Mouse (Mus musculus) erythroblast, embryonic 14.5 days (primary cell): Measurements from ENCODE around the gene Vkorc1l1. TPM values are rescaled to one million over a fixed set of nuclear protein-coding genes. Genes with fewer than 3 reads are reported as not detected.
A peak's percentile ranks its signal among the peaks of the same experiment; 100 is the strongest.

Source experiments
- H3K27me3 ChIP-seq: 2 replicates; pipeline ENCODE4 v1.6.1; 2012; ENCODE audit warnings: inconsistent platforms; ENCODE audit not compliant: control insufficient read depth
- H3K36me3 ChIP-seq: 2 replicates; pipeline ENCODE4 v1.6.1; 2012; ENCODE audit warnings: mild to moderate bottlenecking, inconsistent platforms; ENCODE audit not compliant: control insufficient read depth
- H3K4me1 ChIP-seq: 2 replicates; pipeline ENCODE4 v1.6.1; 2012; ENCODE audit warnings: inconsistent platforms; ENCODE audit not compliant: control insufficient read depth
- H3K4me3 ChIP-seq: replicated peaks from 2 replicates; pipeline ENCODE3; 2012; ENCODE audit warnings: moderate library complexity, mild to moderate bottlenecking, inconsistent platforms
- H3K9me3 ChIP-seq: 2 replicates; pipeline ENCODE4 v1.6.1; 2012; ENCODE audit warnings: low read length, inconsistent platforms, mixed read lengths; ENCODE audit not compliant: control insufficient read depth
- GATA1 ChIP-seq: IDR thresholded peaks from 2 replicates; pipeline ENCODE4 v1.6.1; 2012; ENCODE audit warnings: low read length, inconsistent platforms, mixed read lengths
- TAL1 ChIP-seq: IDR thresholded peaks from 3 replicates; pipeline ENCODE4 v1.6.1; 2012; ENCODE audit warnings: low read length, inconsistent platforms, mixed read lengths
- polyA plus RNA-seq: library from polyadenylated mRNA; stranded (reverse); fragments of >175 nt; gene quantifications from 2 replicates; pipeline ENCODE4 v1.2.3, GENCODE M21; 2012

The Vkorc1l1 gene
- polyA plus RNA-seq, 1 experiment = 1.9 TPM

- H3K4me1 ChIP-seq = peaks cover 6% of the 10 kb centered on the region
- no peaks in the 10 kb centered on the region; the same call in 1 of the 2 replicates for H3K27me3 ChIP-seq
- peaks cover 27% of the 10 kb centered on the region for H3K36me3 ChIP-seq
These were observed 68.0 kb downstream of the Vkorc1l1 start for GRCm38 (mm10) chr5:130009784-130010183.

DNA sequence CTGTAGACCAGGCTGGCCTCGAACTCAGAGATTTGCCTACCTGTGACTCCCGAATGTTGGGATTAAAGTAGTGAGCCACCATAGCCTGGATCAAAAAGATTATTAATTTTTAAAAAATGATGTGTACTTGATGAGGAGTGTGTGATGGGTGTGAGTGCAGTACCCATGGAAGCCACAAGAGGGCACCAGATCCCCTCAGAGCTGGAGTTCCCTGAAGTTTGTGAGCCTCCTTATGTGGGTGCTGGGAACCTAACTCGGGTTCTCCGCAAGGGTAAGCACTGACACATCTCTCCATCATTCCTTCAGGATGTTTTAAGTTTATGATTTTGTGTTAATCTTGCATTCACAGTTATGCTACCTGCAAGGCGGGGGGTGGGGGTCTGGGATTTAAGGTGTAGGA is 69.2 kb downstream of the Vkorc1l1 start:
- Histone ChIP-seq H3K4me3 (no peak overlapping the region), H3K9me3 (peaks cover 24% of the 10 kb centered on the region), H3K4me1 (peaks cover 8% of the 10 kb centered on the region), H3K27me3 (no peaks in the 10 kb centered on the region; the same call in 1 of the 2 replicates), H3K36me3 (peaks cover 34% of the 10 kb centered on the region)
- no peak for TF ChIP-seq GATA1

More at GRCm38 (mm10) chr5:130009784-130010183, 68.0 kb downstream of the Vkorc1l1 start:
- no peak for TF ChIP-seq TAL1
- no peak for TF ChIP-seq GATA1
- H3K4me3 ChIP-seq = no peak overlapping the region
- H3K9me3 ChIP-seq = peaks cover 23% of the 10 kb centered on the region

GRCm38 (mm10) chr5:130015104-130015503 is 73.3 kb downstream of the Vkorc1l1 start:
- H3K36me3 ChIP-seq = peaks cover 50% of the 10 kb centered on the region
- H3K4me1 ChIP-seq = peaks cover 16% of the 10 kb centered on the region
- no peak for TF ChIP-seq GATA1
- no peak for TF ChIP-seq TAL1
- H3K27me3 ChIP-seq = no peaks in the 10 kb centered on the region; the same call in 1 of the 2 replicates
- no peak overlapping the region for H3K4me3 ChIP-seq
- peaks cover 20% of the 10 kb centered on the region for H3K9me3 ChIP-seq

- Histone ChIP-seq H3K9me3 (peaks cover 2% of the 10 kb centered on the region), H3K4me1 (peaks cover 26% of the 10 kb centered on the region), H3K27me3 (no peaks in the 10 kb centered on the region), H3K4me3 (no peak overlapping the region), H3K36me3 (peaks cover 25% of the 10 kb centered on the region)
- no peak for TF ChIP-seq TAL1
- no peak for TF ChIP-seq GATA1
These were observed 77.7 kb downstream of the Vkorc1l1 start for GRCm38 (mm10) chr5:130019461-130019860.

DNA sequence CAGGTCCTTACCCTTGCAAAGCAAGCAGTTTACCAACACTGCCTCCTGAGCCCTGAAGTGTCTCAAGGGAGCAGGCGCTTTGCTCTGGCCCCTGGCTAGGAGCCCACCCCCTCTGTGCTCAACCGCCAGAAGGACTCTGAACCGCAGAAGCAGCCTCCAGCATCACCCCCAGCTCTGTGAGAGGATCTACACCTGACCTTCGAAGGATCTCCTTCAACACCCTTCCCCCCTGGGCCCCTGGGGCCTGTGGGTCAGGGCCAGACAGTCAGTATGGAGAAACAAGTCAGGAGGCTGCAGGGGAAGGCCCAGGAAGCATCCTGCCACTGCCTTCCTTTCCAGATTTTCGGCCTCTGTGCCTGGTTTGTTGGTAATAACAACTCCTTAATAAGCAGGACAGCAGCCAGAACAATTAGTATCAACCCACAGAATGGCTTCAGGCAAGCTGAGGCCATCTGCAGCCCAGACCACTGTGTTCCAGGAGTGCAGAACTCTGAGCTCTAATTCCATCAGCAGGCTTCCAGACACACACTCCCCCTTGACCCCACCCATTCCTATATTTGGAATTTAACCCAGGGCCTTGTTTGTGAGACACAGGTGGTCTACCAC is 79.7 kb downstream of the Vkorc1l1 start:
- Histone ChIP-seq H3K27me3 (peaks cover 1% of the 10 kb centered on the region; the same call in 1 of the 2 replicates), H3K4me1 (peaks cover 25% of the 10 kb centered on the region), H3K4me3 (no peak overlapping the region), H3K9me3 (no peaks in the 10 kb centered on the region), H3K36me3 (peaks cover 12% of the 10 kb centered on the region)
- no peak for TF ChIP-seq GATA1
- no peak for TF ChIP-seq TAL1

- Histone ChIP-seq H3K36me3 (peaks cover 11% of the 10 kb centered on the region), H3K4me1 (peaks cover 24% of the 10 kb centered on the region), H3K27me3 (peaks cover 7% of the 10 kb centered on the region), H3K9me3 (no peaks in the 10 kb centered on the region), H3K4me3 (no peak overlapping the region)
- no peak for TF ChIP-seq TAL1
- no peak for TF ChIP-seq GATA1
These were observed 80.6 kb downstream of the Vkorc1l1 start for GRCm38 (mm10) chr5:130022366-130022765.

DNA sequence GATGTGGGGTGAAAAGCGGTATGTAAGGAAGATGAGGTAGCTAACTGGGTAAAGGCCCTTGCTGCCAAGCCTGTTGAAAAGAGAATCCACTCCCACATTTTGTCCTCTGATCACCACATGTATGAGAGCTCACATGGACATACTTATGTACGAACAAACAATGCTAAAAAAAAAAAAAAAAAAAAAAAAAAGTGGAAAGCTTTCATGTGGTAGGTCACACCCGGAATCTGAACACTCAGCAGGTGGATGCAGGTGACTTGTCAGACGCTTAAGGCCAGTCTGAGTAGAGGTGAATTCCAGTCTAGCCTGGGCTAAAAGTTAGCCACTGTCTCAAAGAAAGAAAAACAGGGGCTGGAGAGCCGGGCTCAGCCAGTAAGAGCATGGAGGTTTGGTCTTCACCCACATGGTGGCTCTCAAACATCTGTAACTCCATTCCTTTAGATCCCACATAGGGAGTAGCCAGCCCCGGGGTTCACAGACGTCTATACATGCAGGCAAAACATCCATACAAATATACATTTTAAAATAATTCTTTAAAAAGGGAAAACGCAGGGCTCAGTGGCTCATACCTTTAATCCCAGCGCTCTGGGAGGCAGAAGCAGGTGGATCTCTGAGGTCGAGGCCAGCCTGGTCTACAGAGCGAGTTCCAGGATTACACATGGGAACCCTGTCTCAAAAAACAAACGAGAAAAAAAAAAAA is 81.4 kb downstream of the Vkorc1l1 start:
- no peaks in the 10 kb centered on the region for H3K9me3 ChIP-seq
- TF ChIP-seq TAL1 (no peak), GATA1 (no peak)

GRCm38 (mm10) chr5:130023767-130024539 is 82.2 kb downstream of the Vkorc1l1 start:
- Histone ChIP-seq H3K9me3 (no peaks in the 10 kb centered on the region), H3K4me3 (peak overlapping the region; percentile 82), H3K4me1 (peaks cover 31% of the 10 kb centered on the region), H3K27me3 (peaks cover 12% of the 10 kb centered on the region), H3K36me3 (peaks cover 4% of the 10 kb centered on the region)
- TF ChIP-seq GATA1 = peak; percentile 72
- TF ChIP-seq TAL1 = no peak

More for the DNA sequence above, 81.4 kb downstream of the Vkorc1l1 start:
- Histone ChIP-seq H3K36me3 (peaks cover 8% of the 10 kb centered on the region), H3K4me3 (peak overlapping the region; percentile 82), H3K4me1 (peaks cover 24% of the 10 kb centered on the region), H3K27me3 (peaks cover 12% of the 10 kb centered on the region)

GRCm38 (mm10) chr5:130027134-130027533 is 85.4 kb downstream of the Vkorc1l1 start:
- Histone ChIP-seq H3K9me3 (no peaks in the 10 kb centered on the region), H3K4me1 (peaks cover 51% of the 10 kb centered on the region), H3K27me3 (peaks cover 12% of the 10 kb centered on the region), H3K36me3 (peaks cover 14% of the 10 kb centered on the region), H3K4me3 (no peak overlapping the region)
- TF ChIP-seq TAL1 (no peak), GATA1 (no peak)
